Mouse (Mus musculus) forebrain, embryonic 16.5 days (tissue): ENCODE results near the gene Col27a1. TPM values are rescaled to one million over a fixed set of nuclear protein-coding genes. Genes with fewer than 3 reads are reported as not detected.

Source experiments
- ATAC-seq: fragments of 200-750 bp; cut with Nextera tagmentation; 2 replicates; pipeline ENCODE4 v1.8.0; 2017; ENCODE audit warnings: mild to moderate bottlenecking, moderate library complexity
- H3K27ac ChIP-seq: fragments of 300-500 bp; sonication (generic); 2 replicates; pipeline ENCODE4 v1.5.1; 2014; ENCODE audit warnings: low read length, control low read depth
- H3K27me3 ChIP-seq: fragments of 300-500 bp; sonication (generic); replicated peaks from 2 replicates; pipeline ENCODE4 v1.6.1; 2014; ENCODE audit warnings: low read length; ENCODE audit not compliant: control insufficient read depth, insufficient read depth
- H3K36me3 ChIP-seq: fragments of 300-500 bp; sonication (generic); 2 replicates; pipeline ENCODE4 v1.6.1; 2014; ENCODE audit not compliant: control insufficient read depth, insufficient read depth
- H3K4me1 ChIP-seq: fragments of 300-500 bp; sonication (generic); replicated peaks from 2 replicates; pipeline ENCODE4 v1.6.1; 2014; ENCODE audit warnings: low read length; ENCODE audit not compliant: control insufficient read depth, insufficient read depth
- H3K4me2 ChIP-seq: fragments of 300-500 bp; sonication (generic); 2 replicates; pipeline ENCODE4 v1.6.1; 2014; ENCODE audit warnings: mild to moderate bottlenecking, low read length, control low read depth
- H3K4me3 ChIP-seq: fragments of 300-500 bp; sonication (generic); replicated peaks from 2 replicates; pipeline ENCODE4 v1.5.1; 2014; ENCODE audit warnings: mild to moderate bottlenecking, low read length, control low read depth
- H3K9ac ChIP-seq: fragments of 300-500 bp; sonication (generic); replicated peaks from 2 replicates; pipeline ENCODE4 v1.6.1; 2014; ENCODE audit warnings: low read depth, low read length, control low read depth
- H3K9me3 ChIP-seq: fragments of 300-500 bp; sonication (generic); 2 replicates; pipeline ENCODE4 v1.6.1; 2016; ENCODE audit warnings: low read length; ENCODE audit not compliant: control insufficient read depth
- WGBS: fragments of 180-500 bp; shearing (Covaris S2); extraction: QIAGEN DNeasy Blood & Tissue Kit; methylation state at CpG from one replicate; pipeline ENCODE4 v1.1.7; 2014; 5-methylcytosine and 5-hydroxymethylcytosine counted together
- polyA plus RNA-seq: library from polyadenylated mRNA; unstranded; fragments of >200 nt; fragmentation: Nextera tagmentation; extraction: Ambion mirVana; gene quantifications from 2 replicates; pipeline ENCODE4 v1.2.1, GENCODE M21; 2015

Gene Col27a1
- polyA plus RNA-seq, 1 experiment from 2014 or later = 0.98 TPM

GRCm38 (mm10) chr4:63266276-63266675 is 52.5 kb downstream of the Col27a1 start:
- no peaks in the 10 kb centered on the region for H3K27me3 ChIP-seq
- no peak for ATAC-seq
- no peak overlapping the region for H3K4me2 ChIP-seq
- no peaks in the 10 kb centered on the region for H3K9me3 ChIP-seq
- no peaks in the 10 kb centered on the region for H3K36me3 ChIP-seq
- H3K27ac ChIP-seq = no peak overlapping the region
- H3K9ac ChIP-seq = no peak overlapping the region
- no peak overlapping the region for H3K4me3 ChIP-seq
- H3K4me1 ChIP-seq = 0 out of 2 replicates have a peak, but pooled peaks cover 2% of the 10 kb centered on the region
- 94% methylated on average over 6 of the region's 6 CpGs for WGBS

GRCm38 (mm10) chr4:63267121-63267520 is 53.3 kb downstream of the Col27a1 start:
- no peaks in the 10 kb centered on the region for H3K27me3 ChIP-seq
- ATAC-seq = peak; percentile 79
- H3K4me1 ChIP-seq = 0 out of 2 replicates have a peak, but pooled peaks cover 2% of the 10 kb centered on the region
- H3K9me3 ChIP-seq = no peaks in the 10 kb centered on the region
- H3K4me2 ChIP-seq = no peak overlapping the region
- no peak overlapping the region for H3K9ac ChIP-seq
- WGBS = 69% methylated on average over 4 of the region's 4 CpGs
- no peak overlapping the region for H3K4me3 ChIP-seq
- no peak overlapping the region for H3K27ac ChIP-seq
- no peaks in the 10 kb centered on the region for H3K36me3 ChIP-seq

DNA sequence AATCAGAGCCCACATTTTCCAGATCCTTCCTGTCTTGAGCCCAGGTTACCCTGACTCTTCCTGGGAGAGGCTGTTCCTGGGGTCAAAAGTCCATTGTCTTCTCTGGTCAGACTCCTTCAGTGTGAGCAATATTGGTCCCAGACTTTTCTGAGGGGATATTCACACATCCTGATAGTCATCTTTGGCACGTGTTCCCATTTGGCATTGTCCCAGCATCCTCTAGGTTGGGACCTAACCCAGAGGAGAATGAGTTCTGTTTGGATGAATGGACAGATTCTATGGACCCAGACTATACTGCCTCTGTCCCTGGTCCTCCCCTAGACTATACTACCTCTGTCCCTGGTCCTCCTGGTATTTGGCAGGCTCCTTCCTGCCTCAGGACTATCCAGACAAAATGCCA is 53.8 kb downstream of the Col27a1 start:
- 57% methylated on average over 1 of the region's 1 CpGs for WGBS

GRCm38 (mm10) chr4:63268777-63269176 is 55.0 kb downstream of the Col27a1 start:
- Histone ChIP-seq H3K27ac (no peak overlapping the region), H3K4me1 (0 out of 2 replicates have a peak, but pooled peaks cover 2% of the 10 kb centered on the region), H3K36me3 (no peaks in the 10 kb centered on the region), H3K27me3 (no peaks in the 10 kb centered on the region), H3K4me2 (no peak overlapping the region), H3K9me3 (no peaks in the 10 kb centered on the region), H3K9ac (no peak overlapping the region), H3K4me3 (no peak overlapping the region)
- no peak for ATAC-seq
- 75% methylated on average over 4 of the region's 4 CpGs for WGBS

More for the DNA sequence above, 53.8 kb downstream of the Col27a1 start:
- no peak overlapping the region for H3K27ac ChIP-seq
- no peaks in the 10 kb centered on the region for H3K36me3 ChIP-seq
- H3K4me2 ChIP-seq = no peak overlapping the region
- H3K27me3 ChIP-seq = no peaks in the 10 kb centered on the region
- no peak overlapping the region for H3K9ac ChIP-seq
- H3K4me1 ChIP-seq = 0 out of 2 replicates have a peak, but pooled peaks cover 2% of the 10 kb centered on the region
- no peaks in the 10 kb centered on the region for H3K9me3 ChIP-seq
- no peak overlapping the region for H3K4me3 ChIP-seq
- ATAC-seq = 0 out of 2 replicates have a peak, but pooled peaks have one; percentile 9

- H3K9me3 ChIP-seq = no peaks in the 10 kb centered on the region
- 82% methylated on average over 1 of the region's 1 CpGs for WGBS
- peaks cover 8% of the 10 kb centered on the region; the same call in 1 of the 2 replicates for H3K4me1 ChIP-seq
- H3K4me2 ChIP-seq = no peak overlapping the region
- H3K4me3 ChIP-seq = no peak overlapping the region
- no peaks in the 10 kb centered on the region for H3K27me3 ChIP-seq
- no peak overlapping the region for H3K9ac ChIP-seq
- no peak for ATAC-seq
- no peaks in the 10 kb centered on the region for H3K36me3 ChIP-seq
- no peak overlapping the region for H3K27ac ChIP-seq
These were observed 60.7 kb downstream of the Col27a1 start for GRCm38 (mm10) chr4:63274516-63274915.

DNA sequence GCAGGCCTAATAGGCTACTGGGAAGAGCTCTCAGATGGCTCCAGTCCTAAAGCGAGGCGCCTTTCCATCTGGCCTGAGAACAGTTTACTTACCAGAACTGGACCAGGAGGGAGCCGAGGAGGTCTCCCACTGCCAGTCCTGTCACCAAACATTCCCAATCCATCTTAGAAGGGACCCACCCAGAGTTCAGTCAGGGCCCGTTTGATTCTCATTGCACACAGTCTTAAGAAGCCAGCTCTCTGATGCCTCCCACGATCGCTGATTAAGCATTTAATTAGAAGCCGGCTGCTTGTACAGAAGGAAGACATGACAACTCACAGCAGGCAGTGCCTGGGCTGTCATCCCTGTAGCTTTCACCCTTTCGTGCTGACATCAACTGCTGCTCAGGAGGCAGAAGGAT is 61.4 kb downstream of the Col27a1 start:
- peak; percentile 82 for ATAC-seq
- no peak overlapping the region for H3K4me3 ChIP-seq
- 38% methylated on average over 8 of the region's 8 CpGs for WGBS
- H3K27me3 ChIP-seq = no peaks in the 10 kb centered on the region
- H3K36me3 ChIP-seq = no peaks in the 10 kb centered on the region
- peaks cover 8% of the 10 kb centered on the region; the same call in 1 of the 2 replicates for H3K4me1 ChIP-seq
- no peak overlapping the region for H3K4me2 ChIP-seq
- H3K9ac ChIP-seq = no peak overlapping the region
- H3K9me3 ChIP-seq = no peaks in the 10 kb centered on the region
- H3K27ac ChIP-seq = no peak overlapping the region

- no peaks in the 10 kb centered on the region for H3K9me3 ChIP-seq
- no peak for ATAC-seq
- H3K27ac ChIP-seq = no peak overlapping the region
- 89% methylated on average over 1 of the region's 1 CpGs for WGBS
- H3K27me3 ChIP-seq = no peaks in the 10 kb centered on the region
- no peak overlapping the region for H3K4me2 ChIP-seq
- no peak overlapping the region for H3K9ac ChIP-seq
- no peaks in the 10 kb centered on the region for H3K36me3 ChIP-seq
- H3K4me3 ChIP-seq = no peak overlapping the region
- H3K4me1 ChIP-seq = peaks cover 8% of the 10 kb centered on the region; the same call in 1 of the 2 replicates
These were observed 62.8 kb downstream of the Col27a1 start for GRCm38 (mm10) chr4:63276571-63276970.

GRCm38 (mm10) chr4:63278821-63279220 is 65.0 kb downstream of the Col27a1 start:
- H3K27ac ChIP-seq = no peak overlapping the region
- WGBS = 91% methylated on average over 7 of the region's 7 CpGs
- no peak overlapping the region for H3K4me3 ChIP-seq
- no peaks in the 10 kb centered on the region for H3K27me3 ChIP-seq
- no peak for ATAC-seq
- H3K4me2 ChIP-seq = no peak overlapping the region
- no peaks in the 10 kb centered on the region for H3K36me3 ChIP-seq
- peaks cover 8% of the 10 kb centered on the region; the same call in 1 of the 2 replicates for H3K4me1 ChIP-seq
- H3K9me3 ChIP-seq = no peaks in the 10 kb centered on the region
- no peak overlapping the region for H3K9ac ChIP-seq

GRCm38 (mm10) chr4:63281694-63282093 is 67.9 kb downstream of the Col27a1 start:
- no peak for ATAC-seq
- H3K9ac ChIP-seq = no peak overlapping the region
- H3K36me3 ChIP-seq = no peaks in the 10 kb centered on the region
- no peaks in the 10 kb centered on the region for H3K9me3 ChIP-seq
- WGBS = 70% methylated on average over 6 of the region's 6 CpGs
- no peak overlapping the region for H3K27ac ChIP-seq
- H3K4me1 ChIP-seq = no peaks in the 10 kb centered on the region
- no peak overlapping the region for H3K4me3 ChIP-seq
- H3K4me2 ChIP-seq = no peak overlapping the region
- no peaks in the 10 kb centered on the region for H3K27me3 ChIP-seq

DNA sequence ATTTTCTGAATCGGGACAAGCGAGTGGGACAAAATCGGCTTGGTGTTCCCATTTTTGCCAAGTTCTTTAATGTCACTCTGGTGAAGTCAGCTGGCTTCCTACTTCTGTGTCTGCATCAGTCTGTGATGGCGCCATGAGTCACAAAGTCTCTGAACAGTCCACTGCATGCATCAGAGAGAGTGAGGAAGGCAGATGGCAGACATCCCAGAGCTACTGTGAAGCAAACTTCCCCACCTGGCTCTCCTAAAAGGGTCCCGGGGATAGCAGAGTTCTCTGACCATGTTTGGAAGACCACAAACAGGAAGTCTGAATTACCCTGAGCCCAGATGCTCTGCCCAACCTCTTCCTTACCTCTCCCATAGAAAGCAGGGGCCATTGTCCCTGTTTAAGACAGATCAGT is 69.5 kb downstream of the Col27a1 start:
- no peaks in the 10 kb centered on the region for H3K36me3 ChIP-seq
- no peaks in the 10 kb centered on the region for H3K27me3 ChIP-seq
- H3K9ac ChIP-seq = no peak overlapping the region
- WGBS = 82% methylated on average over 5 of the region's 5 CpGs
- H3K4me3 ChIP-seq = no peak overlapping the region
- H3K9me3 ChIP-seq = no peaks in the 10 kb centered on the region
- H3K27ac ChIP-seq = no peak overlapping the region
- ATAC-seq = no peak
- no peak overlapping the region for H3K4me2 ChIP-seq
- no peaks in the 10 kb centered on the region for H3K4me1 ChIP-seq
